Mouse (Mus musculus): ENCODE data around the gene Ulk3. TPM values are rescaled to one million over a fixed set of nuclear protein-coding genes. Genes with fewer than 3 reads are reported as not detected.

Ulk3 gene
- total RNA-seq, 2 experiments from 2014 or later: 8.3 to 10.1 TPM

- intact Hi-C loops (cut with DNase I): no loop called here
- peak; percentile 59 to 67 for DNase-seq
These were observed 23.5 kb upstream of the Ulk3 start for GRCm38 (mm10) chr9:57565741-57566221.

GRCm38 (mm10) chr9:57566846-57567245, 22.4 kb upstream of the Ulk3 start:
- DNase-seq: no peak
- intact Hi-C loops (cut with DNase I): no loop called here

DNA sequence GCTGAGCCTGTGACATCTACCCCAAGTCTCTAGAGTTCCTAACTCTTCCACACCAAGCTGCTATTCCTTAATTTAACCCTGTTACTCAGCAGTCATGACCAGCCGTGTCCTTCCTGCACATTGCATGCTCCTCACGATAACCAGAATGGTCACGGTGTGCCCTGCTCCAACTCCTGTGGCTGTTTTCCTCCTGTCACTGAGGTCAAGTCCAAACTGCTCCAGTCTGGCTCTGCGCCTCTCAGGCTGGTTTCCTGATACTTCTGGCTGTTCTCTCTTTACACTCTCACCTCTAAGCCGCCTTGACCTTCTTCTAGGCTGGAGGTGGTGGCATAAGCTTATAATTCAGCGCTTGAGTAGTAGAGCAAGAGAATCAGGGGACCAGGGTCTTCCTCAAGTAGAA, 20.8 kb upstream of the Ulk3 start:
- intact Hi-C loops (cut with DNase I): no loop called here

DNA sequence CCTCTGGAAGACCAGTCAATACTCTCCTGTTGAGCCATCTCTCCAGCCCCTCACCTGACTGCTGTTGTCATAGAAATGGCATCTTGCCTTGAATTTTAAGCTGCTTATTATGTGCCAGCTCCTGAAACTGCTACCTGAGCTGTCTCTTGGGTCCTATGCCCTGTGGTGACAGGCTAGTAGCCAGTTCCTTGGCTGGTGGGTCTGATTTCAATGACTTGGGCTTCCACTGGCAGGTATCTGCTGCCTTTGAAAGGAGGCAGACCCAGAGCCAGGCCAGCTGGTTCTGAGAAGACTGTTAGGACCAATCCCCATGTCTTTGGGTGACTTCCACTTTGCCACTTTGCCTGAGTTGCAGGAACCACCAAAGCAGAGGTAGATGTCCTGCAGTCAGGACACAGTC, 14.9 kb upstream of the Ulk3 start:
- intact Hi-C loops (cut with DNase I): no loop called here
- no peak for DNase-seq

More for the DNA sequence above, 20.8 kb upstream of the Ulk3 start:
- DNase-seq: no peak

- intact Hi-C loops (cut with DNase I): no loop called here
- DNase-seq: no peak
These were observed 13.7 kb upstream of the Ulk3 start for GRCm38 (mm10) chr9:57575577-57575976.

- intact Hi-C loops (cut with DNase I): no loop called here
- DNase-seq: no peak
These were observed 12.0 kb upstream of the Ulk3 start for GRCm38 (mm10) chr9:57577144-57577849.

GRCm38 (mm10) chr9:57584991-57585390, 4.3 kb upstream of the Ulk3 start:
- intact Hi-C loops (cut with DNase I): loop anchor here (5.0 kb wide), 1 partner anchor 43 kb away; no protein-coding TSS in a partner anchor
- no peak for DNase-seq

- no peak for DNase-seq
- intact Hi-C loops (cut with DNase I): no loop called here
These were observed 1.5 kb downstream of the Ulk3 start for GRCm38 (mm10) chr9:57590726-57591125.

DNA sequence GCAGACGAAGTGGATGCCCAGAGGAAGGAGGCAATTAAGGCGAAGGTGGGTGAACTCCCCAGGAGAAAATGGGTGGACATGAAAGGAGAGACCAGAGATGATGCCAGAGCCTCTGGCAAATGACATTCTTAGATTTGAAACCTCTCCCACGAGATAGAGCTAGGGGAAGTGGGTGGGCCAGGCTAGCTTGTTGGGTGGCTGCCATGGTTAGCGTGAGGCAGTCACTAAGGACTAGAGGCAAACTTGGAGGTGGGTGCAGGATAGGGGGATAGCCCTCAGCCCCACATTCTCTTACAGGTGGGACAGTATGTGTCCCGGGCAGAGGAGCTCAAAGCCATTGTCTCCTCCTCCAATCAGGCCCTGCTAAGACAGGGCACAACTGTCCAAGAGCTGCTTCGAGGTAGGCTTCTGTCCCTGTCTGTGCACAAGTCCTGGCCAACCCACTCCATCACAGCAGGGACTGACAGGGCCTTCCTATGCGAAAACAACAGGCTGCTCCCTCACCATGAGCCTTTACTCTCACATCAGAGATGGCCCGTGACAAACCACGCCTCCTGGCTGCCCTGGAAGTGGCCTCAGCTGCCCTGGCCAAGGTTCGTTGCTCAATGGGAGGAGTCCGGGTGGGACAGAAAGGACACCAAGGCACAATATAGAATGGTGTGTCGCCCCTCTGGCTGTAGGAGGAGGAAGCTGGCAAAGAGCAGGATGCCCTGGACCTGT, 4.4 kb downstream of the Ulk3 start:
- intact Hi-C loops (cut with DNase I): no loop called here
- DNase-seq: no peak

- intact Hi-C loops (cut with DNase I): no loop called here
- DNase-seq: no peak
These were observed 4.9 kb downstream of the Ulk3 start for GRCm38 (mm10) chr9:57594174-57594509.

- no peak for DNase-seq
- intact Hi-C loops (cut with DNase I): no loop called here
These were observed 8.0 kb downstream of the Ulk3 start for GRCm38 (mm10) chr9:57597265-57597664.

DNA sequence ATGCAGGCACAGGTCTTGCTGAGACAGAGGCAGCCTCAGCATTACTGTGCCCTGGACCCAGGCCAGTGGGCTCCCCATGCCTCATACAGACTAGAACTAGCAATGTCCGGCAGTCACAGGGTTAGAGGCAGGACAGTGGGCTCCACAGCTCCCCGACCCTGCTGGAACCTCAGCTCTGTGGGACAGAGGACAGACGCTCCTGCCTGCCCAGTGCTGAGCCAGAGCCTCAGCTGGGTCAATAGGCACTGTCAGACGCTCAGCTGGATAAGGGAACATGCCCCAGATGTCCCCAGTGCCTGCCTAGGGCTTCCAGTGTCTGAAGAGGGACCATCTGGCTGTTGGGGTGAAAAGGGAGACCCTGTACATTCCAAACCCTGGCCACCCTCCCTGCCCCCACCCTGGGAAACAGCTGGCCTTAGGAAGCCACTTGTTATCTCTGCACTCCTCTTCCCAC, 8.7 kb downstream of the Ulk3 start:
- intact Hi-C loops (cut with DNase I): no loop called here
- no peak for DNase-seq

GRCm38 (mm10) chr9:57598851-57599563, 9.8 kb downstream of the Ulk3 start:
- intact Hi-C loops (cut with DNase I): no loop called here
- DNase-seq: no peak

GRCm38 (mm10) chr9:57600620-57601352, 11.5 kb downstream of the Ulk3 start:
- peak in 1 of 2 experiments; percentile 51 for DNase-seq
- intact Hi-C loops (cut with DNase I): no loop called here

GRCm38 (mm10) chr9:57601353-57601706, 12.1 kb downstream of the Ulk3 start:
- intact Hi-C loops (cut with DNase I): no loop called here
- no peak for DNase-seq

DNA sequence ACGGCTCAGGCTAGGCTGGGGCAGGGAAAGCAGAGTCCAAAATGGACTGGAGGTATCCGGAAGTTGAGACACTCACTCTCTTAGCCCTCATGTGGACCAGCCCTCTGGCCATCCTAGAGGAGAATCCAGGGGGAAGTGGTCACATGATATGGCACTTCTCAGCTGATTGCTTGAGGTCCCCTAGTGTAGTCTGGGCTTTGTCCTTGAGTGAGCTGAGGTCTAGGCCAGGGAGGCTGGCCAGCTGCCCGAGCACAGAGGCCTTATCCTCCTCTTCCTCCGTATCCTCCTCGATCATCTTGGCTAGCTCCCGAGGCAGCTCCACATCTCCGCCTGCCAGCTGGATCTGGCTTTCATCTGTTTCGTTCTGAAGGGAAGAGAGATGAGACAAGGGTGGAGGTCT, 12.8 kb downstream of the Ulk3 start:
- DNase-seq: no peak
- intact Hi-C loops (cut with DNase I): no loop called here

DNA sequence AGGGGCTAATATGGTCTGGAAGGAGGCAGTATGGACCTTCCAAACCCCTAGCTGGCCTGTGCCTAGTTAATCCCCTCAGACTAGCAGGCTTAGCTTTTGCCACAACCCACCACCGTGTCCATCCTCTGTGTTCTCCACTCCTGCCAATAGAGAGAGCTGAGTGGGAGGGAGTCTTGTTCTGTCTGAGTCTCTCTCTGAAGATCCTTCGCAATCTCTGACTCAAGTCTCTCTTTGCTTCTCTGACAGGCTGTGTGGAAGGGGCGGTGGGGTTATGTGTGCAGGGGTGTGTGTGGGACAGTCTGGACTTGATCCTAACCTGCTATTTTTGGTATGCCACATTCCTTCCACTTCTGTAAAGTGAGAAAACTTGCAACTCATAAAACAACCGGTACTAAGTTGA, 15.6 kb downstream of the Ulk3 start:
- intact Hi-C loops (cut with DNase I): no loop called here
- no peak for DNase-seq

- no peak for DNase-seq
- intact Hi-C loops (cut with DNase I): no loop called here
These were observed 16.3 kb downstream of the Ulk3 start for GRCm38 (mm10) chr9:57605503-57605902.

DNA sequence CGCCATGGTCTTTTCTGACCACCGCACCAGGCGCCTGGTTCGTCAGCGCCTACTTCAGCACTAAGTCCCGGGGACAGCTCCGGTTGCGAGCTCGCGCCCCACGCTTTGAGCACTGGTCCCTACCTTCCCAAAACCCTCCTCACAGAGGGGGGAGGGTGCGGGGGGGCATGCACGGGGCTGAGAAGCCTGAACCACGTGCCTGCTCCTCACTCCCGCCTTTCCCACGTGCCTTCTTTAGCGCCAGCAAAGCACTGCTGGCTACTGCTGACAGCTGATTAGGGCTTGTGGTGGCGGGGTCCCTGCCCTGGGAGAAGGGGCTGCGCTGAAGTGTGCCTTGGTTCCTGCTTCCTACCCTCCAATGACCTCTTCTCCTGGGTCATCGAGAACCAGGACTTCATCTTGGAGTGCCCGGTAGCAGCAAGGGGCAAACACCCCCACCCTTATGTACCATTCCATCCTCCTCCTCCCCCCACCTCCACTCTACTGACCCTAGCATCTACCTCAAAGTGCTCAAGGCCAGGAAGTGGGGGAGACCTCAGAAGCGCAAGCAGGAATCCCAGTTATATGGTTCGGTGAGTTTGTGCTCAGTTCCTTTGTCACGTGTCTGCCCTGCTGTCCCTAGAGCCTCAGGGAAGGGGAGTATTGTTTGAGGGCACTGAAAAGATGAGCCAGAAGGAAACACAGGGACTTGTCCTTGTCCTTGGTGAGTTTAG, 17.0 kb downstream of the Ulk3 start, which contains the start of gene Cplx3:
Gene Cplx3 (minus strand): TSS at position 143 of the 713 bp plus-strand sequence.
- peak; percentile 66 to 80 for DNase-seq
- intact Hi-C loops (cut with DNase I): no loop called here

- intact Hi-C loops (cut with DNase I): no loop called here
- no peak for DNase-seq
These were observed 20.6 kb downstream of the Ulk3 start for GRCm38 (mm10) chr9:57609803-57610202.
